Mouse (Mus musculus) lung, postnatal 0 days (tissue): ENCODE results near the gene Spata19. TPM values are rescaled to one million over a fixed set of nuclear protein-coding genes. Genes with fewer than 3 reads are reported as not detected.

ENCODE experiments used
- ATAC-seq: fragments of 200-750 bp; cut with Nextera tagmentation; 2 replicates; pipeline ENCODE4 v1.8.0; 2017; ENCODE audit warnings: moderate library complexity
- DNase-seq: peaks from one replicate; pipeline ENCODE4 v3.0.0-alpha.2; 2016; ENCODE audit warnings: low spot score
- H3K27ac ChIP-seq: fragments of 300-500 bp; sonication (generic); 2 replicates; pipeline ENCODE4 v1.5.1; 2014; ENCODE audit warnings: antibody characterized with exemption, mild to moderate bottlenecking, low read length, mixed read lengths
- H3K27me3 ChIP-seq: fragments of 300-500 bp; sonication (generic); replicated peaks from 2 replicates; pipeline ENCODE4 v1.6.1; 2014; ENCODE audit warnings: low read length, mixed read lengths; ENCODE audit not compliant: insufficient read depth
- H3K36me3 ChIP-seq: fragments of 300-500 bp; sonication (generic); 2 replicates; pipeline ENCODE4 v1.6.1; 2014; ENCODE audit warnings: low read length, mixed read lengths; ENCODE audit not compliant: insufficient read depth
- H3K4me1 ChIP-seq: fragments of 300-500 bp; sonication (generic); 2 replicates; pipeline ENCODE4 v1.6.1; 2014; ENCODE audit warnings: antibody characterized with exemption, low read depth, low read length, mixed read lengths; ENCODE audit not compliant: insufficient read depth
- H3K4me2 ChIP-seq: fragments of 300-500 bp; sonication (generic); replicated peaks from 2 replicates; pipeline ENCODE4 v1.6.1; 2014; ENCODE audit warnings: low read depth, mild to moderate bottlenecking, low read length, moderate library complexity, mixed read lengths
- H3K4me3 ChIP-seq: fragments of 300-500 bp; sonication (generic); 2 replicates; pipeline ENCODE4 v1.5.1; 2014; ENCODE audit warnings: low read depth, low read length
- H3K9ac ChIP-seq: fragments of 300-500 bp; sonication (generic); replicated peaks from 2 replicates; pipeline ENCODE4 v1.6.1; 2014; ENCODE audit warnings: low read depth, mild to moderate bottlenecking
- H3K9me3 ChIP-seq: fragments of 300-500 bp; sonication (generic); 2 replicates; pipeline ENCODE4 v1.6.1; 2016; ENCODE audit warnings: low read length, mixed read lengths
- CTCF ChIP-seq: IDR thresholded peaks from 2 replicates; pipeline ENCODE4 v1.5.1; 2016; ENCODE audit warnings: antibody characterized with exemption, mild to moderate bottlenecking
- EP300 ChIP-seq: IDR thresholded peaks from 2 replicates; pipeline ENCODE4 v1.6.1; 2016; ENCODE audit warnings: antibody characterized with exemption, mild to moderate bottlenecking, control low read depth
- WGBS: fragments of 180-500 bp; shearing (Covaris S2); extraction: QIAGEN DNeasy Blood & Tissue Kit; methylation state at CpG from one replicate; pipeline ENCODE4 v1.1.7; 2014; 5-methylcytosine and 5-hydroxymethylcytosine counted together
- polyA plus RNA-seq: library from polyadenylated mRNA; unstranded; fragments of >200 nt; fragmentation: Nextera tagmentation; extraction: Ambion mirVana; gene quantifications from 2 replicates; pipeline ENCODE4 v1.2.1, GENCODE M21; 2015

Gene Spata19
- polyA plus RNA-seq, 1 experiment from 2014 or later = not detected

- no peaks in the 10 kb centered on the region for H3K36me3 ChIP-seq
- 64% methylated on average over 7 of the region's 7 CpGs for WGBS
- no peak overlapping the region for H3K9ac ChIP-seq
- DNase-seq (no peak), ATAC-seq (no peak)
- no peaks in the 10 kb centered on the region for H3K4me1 ChIP-seq
- H3K4me3 ChIP-seq = no peak overlapping the region
- no peak overlapping the region for H3K27ac ChIP-seq
- no peak overlapping the region for H3K4me2 ChIP-seq
- no peaks in the 10 kb centered on the region for H3K9me3 ChIP-seq
- H3K27me3 ChIP-seq = no peaks in the 10 kb centered on the region
- TF ChIP-seq EP300 = no peak
- no peak for TF ChIP-seq CTCF
Measured at GRCm38 (mm10) chr9:27437391-27438061, 40.9 kb downstream of the Spata19 start.

GRCm38 (mm10) chr9:27449780-27450422 is 53.3 kb downstream of the Spata19 start:
- Histone ChIP-seq H3K27me3 (no peaks in the 10 kb centered on the region), H3K4me2 (no peak overlapping the region), H3K9me3 (no peaks in the 10 kb centered on the region), H3K4me1 (no peaks in the 10 kb centered on the region), H3K36me3 (no peaks in the 10 kb centered on the region), H3K27ac (no peak overlapping the region), H3K9ac (no peak overlapping the region), H3K4me3 (no peak overlapping the region)
- no peak for TF ChIP-seq EP300
- 38% methylated on average over 9 of the region's 9 CpGs for WGBS
- ATAC-seq (no peak), DNase-seq (no peak)

Other genes starting within 250 kb of the Spata19 start
- 18.9 and 20.4 TPM in 2 replicates for gene Jam3, start 241.4 kb upstream of the Spata19 start, polyA plus RNA-seq
- 1.4 TPM in 2 replicates for gene Igsf9b, start 97.6 kb upstream of the Spata19 start, polyA plus RNA-seq